Mouse (Mus musculus) T-helper 2 cell (primary cell): ENCODE measurements around the gene Psmc1.

ENCODE experiments used
- in situ Hi-C: fragments of 300-600 bp; cut with MboI, MseI; formaldehyde crosslinking; loops from one replicate; pipeline ENCODE4 v1.15.1; 2025; ENCODE audit warnings: high pct_unique_total_duplicates

Psmc1 gene

DNA sequence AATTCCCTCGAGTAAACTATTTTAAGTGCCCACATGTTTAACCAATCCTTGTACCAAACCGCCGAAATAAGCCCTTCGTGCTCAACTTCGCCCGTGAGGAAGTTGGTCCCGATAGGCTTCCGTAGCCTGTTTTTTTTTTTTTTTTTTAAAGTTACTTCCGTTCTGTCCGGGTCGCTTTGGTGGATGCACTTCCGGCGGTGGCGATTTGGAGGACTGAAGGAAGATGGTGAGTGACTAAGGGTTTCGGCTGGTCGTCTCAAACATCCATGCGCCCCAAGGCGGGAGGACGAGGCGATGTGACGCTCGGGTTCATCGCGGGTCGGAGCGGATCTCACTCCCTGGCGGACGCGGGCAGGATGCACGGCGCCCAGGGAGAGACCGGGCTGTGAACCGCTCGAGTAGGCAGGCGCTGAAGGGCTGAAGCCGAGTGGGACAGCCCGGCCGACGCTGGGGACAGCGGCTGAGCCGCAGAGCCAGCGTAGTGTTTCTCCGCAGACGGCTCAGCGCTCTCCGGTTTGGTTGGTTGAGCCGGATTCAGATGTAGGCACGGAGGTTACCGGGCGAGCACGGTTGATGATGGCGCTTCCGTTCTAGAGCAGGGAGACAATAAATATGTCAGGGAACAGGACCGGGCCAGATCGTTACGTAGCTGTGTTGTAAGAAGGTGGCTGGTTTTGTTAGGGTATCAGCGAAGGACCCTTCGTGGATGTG, at the start of gene Psmc1:
Psmc1 (plus strand) TSS at position 169 of the 711 bp plus-strand sequence.
- in situ Hi-C loops: loop anchor here (5.0 to 10.0 kb wide), 2 partner anchors 138 to 545 kb away; partner anchors contain the start of gene Foxn3

DNA sequence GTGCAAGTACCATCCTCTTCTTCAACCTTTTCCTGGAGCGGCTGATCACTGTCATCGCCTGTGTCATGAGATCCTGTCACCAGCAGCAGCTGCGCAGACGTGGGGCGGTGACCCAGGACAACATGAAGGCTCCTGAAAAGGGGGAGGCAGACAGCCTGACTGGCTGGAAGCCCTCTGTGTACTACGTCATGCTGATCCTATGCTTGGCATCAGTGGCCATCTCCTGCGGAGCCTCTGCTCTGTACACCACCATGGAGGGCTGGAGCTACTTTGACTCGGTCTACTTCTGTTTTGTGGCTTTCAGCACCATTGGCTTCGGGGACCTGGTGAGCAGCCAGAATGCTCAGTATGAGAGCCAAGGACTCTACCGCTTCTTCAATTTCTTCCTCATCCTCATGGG, 48.9 kb upstream of the Psmc1 start:
- in situ Hi-C loops: no loop called here

DNA sequence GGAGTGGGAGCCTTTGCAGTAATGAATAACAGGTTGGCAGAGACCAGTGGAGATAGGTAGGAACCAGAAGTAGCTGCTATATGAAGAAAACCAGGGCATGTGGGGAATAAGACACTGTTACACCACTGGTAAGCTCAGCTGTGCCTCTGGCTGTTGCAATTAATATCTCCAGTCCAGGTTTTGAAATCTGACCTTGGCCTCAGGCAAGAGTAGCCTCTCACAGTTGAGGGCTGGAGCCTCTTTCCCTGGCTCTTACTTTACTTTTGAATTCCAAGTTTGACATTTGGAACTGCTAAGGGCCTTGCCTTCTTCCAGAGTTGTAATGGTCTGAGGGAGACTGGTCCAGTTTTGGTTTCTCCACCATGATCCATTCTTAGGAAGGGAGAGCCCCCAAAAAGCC, 48.1 kb upstream of the Psmc1 start:
- in situ Hi-C loops: no loop called here

DNA sequence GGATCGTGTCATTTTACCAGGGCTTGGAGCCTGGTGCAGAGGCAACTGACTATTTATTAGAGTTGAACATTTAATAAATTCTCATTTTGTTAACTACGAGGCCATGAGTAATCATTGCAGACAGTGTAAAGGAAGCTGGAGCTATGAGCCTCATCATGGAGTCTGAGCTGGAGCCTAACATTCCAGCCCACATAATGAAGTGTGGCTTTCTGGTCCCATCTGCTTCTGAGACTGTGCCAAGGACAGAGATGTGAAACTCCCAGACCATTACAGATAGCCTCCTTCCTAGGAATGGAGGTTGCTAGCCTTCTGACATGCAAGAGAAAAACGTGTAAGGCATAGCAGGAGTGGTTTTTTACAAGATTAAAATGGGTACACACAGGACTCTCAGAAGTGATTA, 47.4 kb upstream of the Psmc1 start:
- in situ Hi-C loops: no loop called here

DNA sequence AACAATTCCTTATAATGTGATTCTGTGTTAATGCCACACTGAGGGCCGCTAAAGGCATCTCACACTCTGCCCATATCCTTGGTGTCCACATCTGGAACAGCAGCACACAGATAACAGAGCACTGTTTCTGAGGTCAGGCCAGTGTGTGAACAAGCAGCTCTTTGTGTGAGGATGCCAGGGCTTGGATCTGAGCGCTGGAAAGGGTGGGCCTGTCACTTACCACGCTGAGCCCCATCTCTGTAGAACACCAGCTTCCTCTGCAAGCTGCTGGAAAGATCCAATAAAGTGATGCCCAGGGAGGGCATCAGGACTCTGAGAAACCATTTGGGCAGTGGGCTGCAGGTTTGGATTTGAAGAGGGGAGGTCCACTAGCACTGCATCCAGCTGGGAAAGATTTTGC, 44.8 kb upstream of the Psmc1 start:
- in situ Hi-C loops: no loop called here

DNA sequence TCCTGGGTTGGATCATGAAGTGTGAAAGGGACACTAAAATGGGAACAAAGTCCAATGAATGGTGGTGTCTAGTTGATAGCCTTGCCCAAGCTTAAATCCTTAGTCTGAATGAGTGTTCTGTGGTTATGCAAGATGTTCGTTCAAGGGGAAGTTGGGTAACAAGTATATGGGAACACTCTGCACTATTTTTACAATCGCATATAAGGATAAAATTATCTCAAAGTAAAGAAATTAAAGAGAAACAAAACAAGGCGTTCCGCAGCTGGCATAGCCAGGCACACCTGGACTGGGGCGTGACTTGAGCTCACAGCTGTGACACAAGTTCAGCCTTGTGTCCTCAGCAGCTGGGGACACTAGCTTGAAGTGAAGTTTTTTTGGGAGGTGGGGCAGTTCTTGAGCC, 42.5 kb upstream of the Psmc1 start:
- in situ Hi-C loops: no loop called here

DNA sequence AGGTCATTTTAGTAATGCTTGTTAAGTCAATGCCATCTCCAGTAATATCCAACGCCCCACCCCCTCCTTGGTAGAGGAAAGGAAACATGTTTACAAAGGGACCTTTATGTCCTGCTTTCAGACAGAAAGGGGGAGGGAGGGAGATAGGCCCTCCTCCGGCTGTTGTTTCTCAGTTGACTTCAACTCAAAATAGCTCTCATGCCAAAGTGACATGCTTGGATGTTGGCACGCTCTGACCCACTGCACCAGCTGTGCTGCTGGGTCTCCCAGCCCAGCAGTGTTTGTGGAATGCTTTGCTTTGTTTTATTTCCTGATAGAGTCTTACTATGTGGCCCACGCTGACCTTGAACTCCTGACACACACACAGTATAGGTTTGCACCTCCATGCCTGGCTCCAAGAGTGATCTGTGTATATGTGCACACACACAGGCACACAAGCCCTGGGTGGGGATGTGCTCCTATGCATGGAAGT, 36.7 kb upstream of the Psmc1 start:
- in situ Hi-C loops: no loop called here

DNA sequence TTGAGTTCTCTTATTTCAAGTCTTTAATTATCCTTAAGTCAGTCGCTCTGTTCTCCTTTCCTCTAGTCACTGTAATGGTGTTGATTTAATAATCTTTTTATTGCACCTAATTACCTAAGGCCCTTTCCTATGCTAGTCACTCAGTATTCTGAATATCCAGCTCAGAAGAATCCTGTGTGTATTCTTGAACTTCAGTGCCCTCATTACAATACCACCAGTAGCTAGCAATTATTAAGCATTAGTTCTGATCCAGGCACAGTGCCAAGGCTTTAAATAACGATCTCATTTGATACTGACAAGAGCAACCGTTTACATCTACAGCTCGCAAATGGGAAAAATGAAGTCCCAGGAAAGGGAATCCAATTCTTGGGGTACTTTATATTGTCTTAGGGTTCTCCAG, 34.2 kb upstream of the Psmc1 start:
- in situ Hi-C loops: no loop called here

DNA sequence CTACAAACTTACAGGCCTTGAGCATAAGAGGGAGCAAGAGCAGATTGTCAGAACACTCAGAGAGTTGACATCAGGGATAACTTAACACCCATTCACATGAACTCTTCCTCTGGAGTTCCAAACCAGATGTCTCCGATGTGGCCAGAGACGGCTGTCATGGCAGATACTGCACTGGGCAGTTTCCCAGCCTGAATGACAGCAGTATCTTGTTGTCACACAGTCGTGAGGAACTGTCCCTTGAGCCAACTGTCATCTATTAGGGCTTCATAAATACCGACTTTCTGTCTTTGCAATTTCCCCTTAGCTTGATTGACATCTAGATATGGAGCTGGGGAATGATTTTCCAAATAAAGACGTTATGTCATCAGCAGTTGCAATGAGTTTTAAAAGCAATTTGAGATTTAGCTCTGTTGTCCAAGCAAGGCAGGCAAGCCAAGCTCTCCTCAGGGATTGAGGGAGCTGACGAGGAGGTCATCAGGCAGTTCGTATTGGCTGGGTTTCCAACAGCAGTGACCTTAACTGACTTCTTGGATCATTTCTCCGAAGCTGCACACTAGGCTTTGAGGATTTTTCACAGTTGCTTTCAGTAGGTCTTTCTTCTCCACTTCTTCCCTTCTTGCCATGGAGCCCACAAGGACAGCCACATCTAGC, 30.2 kb upstream of the Psmc1 start:
- in situ Hi-C loops: no loop called here

DNA sequence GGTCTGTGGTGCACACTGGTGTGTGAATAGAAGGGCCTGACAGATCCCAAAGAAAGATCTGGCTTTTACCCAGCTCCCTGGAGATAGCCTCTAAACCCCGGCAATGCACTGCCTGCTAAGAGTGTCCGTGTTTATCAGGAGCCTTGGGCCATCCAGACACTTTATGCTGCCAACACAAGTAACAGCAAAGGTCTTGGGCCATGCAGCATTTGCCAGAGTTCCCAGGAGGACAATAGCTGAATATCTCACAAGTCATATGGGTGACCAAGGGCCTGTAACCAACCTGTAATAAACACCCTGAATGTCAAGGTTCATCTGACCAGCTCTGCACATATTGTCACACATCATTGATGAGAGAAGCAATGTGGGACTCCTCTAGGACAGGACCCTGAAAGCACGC, 21.9 kb upstream of the Psmc1 start:
- in situ Hi-C loops: no loop called here

DNA sequence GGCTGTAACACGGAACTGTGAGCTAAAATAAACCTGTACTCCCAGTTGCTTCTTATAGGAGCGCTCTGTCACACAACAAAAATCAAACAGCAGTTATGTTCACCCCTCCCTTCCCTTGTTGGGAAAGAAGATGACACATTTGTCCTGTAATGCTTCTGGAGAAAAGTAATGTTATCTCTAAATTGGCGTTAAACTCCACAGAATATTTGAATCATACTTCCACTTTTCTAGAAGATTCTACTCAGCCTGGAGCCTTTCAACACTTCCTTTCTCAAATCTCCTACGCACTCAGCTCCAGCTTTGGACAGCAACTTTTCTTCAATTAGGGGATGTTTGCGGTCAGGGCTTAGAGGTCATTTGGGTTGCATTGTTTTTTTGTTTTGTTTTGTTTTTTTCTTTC, 20.7 kb upstream of the Psmc1 start:
- in situ Hi-C loops: no loop called here

DNA sequence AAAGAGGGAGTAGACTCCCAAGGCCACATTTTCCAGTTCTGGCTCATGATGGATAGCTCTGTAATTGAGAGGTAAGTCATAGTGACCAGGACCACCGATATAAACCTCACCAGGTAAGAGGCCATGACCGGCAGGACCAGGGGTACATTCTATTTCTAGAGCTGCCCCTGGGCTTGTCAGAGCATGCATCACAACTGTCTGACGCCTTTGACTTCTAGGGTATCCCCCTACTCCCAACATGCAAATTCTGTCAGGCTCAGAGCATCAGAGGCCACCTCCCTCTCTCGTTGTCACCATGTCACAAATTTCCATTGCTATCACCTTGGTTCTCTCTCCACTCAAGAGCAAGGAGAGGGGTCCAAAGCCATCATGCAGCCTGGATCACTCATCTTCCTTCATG, 19.2 kb upstream of the Psmc1 start:
- in situ Hi-C loops: no loop called here

DNA sequence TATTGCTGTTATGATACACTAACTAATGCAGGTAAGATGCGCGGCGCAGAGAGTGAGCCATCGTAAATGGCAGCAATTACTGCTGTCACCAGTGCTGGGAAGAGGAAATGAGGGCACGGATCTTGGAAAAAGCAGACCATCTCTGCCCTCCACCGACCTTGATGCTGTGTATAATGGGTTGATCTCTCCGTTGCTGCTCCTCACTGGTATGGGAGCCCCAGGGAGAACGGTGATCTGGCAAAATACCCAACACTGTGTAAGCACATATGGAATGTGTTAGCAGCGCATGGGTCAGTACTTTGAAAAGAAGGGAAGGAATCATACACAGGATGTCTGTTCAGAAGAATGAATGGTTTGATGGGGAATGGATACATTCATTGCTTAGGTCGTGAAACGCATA, 16.9 kb upstream of the Psmc1 start:
- in situ Hi-C loops: no loop called here

DNA sequence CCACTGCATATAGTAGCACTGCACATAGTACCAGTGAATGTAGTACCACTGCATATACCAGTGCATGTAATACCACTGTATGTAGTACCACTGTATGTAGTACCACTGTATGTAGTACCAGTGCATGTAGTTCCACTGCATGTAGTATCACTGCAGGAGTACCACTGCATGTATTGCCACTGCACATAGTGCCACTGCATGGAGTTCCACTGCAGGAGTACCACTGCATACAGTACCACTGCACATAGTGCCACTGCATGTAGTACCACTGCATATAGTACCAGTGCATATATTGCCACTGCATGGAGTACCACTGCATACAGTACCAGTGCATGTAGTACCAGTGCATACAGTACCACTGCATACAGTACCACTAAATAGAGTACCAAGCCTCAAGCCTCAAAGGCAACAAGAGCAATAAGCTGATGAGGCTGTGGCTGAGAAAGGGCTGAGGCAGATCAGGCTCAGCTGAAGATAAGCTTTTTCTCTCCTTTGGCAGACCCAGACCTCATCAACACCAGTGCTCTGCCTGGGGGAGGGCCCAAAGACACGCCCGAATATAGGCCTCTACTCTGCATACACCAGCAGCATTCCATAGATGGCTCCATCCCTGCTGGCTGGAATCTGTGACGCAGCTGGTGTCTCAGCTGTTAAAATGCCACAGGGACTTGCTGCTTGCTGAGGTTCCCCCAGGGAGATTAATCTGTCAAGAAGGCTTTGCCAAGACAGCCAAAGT, 9.8 kb upstream of the Psmc1 start:
- in situ Hi-C loops: loop anchor here (10.0 kb wide), 1 partner anchor 535 kb away; the partner anchor contains the start of gene Foxn3

DNA sequence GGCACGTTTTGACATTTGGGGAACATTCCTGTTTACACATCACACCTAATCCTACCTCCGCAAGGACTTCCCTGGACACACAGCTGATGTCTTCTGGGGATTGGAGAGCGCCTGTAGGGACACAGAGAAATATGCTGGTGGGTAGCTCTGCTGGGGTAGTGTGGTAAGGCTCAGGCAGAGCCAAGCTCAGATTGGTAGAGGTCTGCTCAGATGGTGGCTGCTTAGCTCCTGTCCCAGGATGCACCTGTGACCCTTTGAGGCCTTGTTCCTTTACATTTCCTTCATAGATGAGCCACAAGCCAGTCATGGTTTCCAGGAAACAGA, 9.3 kb upstream of the Psmc1 start:
- in situ Hi-C loops: loop anchor here (10.0 kb wide), 1 partner anchor 536 kb away; the partner anchor contains the start of gene Foxn3

DNA sequence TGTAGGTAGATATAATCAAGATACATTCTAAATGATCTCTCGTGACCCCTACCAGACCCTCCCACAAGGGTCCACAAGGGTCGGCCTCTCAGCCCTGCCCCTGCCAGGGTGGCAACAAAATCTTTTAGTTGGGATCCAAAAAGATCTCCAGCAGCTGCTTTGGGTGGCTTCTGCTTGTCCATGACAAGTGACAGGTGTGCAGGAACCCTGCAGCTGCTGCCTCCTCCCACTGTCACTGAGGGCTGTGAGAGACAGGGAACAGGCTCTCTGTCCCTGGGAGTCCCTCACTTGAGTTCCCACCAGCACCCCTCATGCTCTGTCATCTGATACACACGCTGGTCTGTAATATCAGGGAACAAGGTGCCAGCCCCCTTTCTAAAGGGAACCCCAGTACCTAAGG, 8.3 kb upstream of the Psmc1 start:
- in situ Hi-C loops: loop anchor here (10.0 kb wide), 1 partner anchor 537 kb away; the partner anchor contains the start of gene Foxn3

DNA sequence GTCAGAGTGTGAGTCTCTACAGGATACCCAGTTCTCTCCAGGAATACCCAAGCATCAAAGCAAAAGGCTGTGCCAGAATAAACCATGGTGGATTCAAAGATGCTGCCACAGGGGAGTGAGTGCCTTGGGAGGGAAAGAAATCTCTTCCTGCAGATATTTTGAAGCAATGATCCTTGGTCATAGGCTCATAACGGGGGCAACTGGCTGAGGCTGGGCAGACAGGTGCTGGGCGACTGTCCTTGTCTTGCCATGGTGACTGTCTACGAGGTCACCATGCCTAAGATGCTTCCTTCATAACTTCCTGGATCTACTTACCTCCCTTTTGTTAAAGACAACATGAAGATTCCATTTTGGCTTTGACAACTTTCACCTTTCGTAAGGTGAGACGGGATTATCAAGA, 5.4 kb upstream of the Psmc1 start:
- in situ Hi-C loops: loop anchor here (10.0 kb wide), 1 partner anchor 540 kb away; the partner anchor contains the start of gene Foxn3

DNA sequence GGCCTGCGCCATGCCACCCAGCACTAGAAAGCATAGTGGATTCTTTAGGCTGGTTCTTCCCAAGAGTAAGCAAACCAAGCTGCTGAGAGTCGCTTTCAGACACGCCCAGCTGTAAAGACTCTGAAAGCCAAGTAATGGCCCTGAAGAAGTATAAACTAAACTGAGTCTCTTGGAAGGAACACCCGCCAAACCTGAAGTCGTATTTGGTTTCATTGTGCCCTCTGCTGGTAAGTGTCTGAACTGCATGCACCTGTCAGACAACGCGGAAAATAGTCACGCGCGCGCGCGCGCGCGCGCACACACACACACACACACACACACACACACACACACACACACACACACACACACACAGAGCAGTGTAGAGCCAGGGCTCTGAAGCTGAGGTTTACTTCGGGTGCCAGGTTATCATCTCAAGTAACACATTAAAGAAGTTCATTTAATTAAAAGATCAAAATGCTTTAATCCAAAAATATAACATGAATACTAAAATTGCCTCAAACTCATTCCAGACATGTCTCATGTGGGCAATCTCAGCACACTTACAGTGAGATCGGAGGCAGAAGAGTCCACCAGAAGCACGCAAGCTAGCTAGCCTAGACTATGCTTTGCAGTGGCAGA, 3.6 kb upstream of the Psmc1 start:
- in situ Hi-C loops: loop anchor here (5.0 to 10.0 kb wide), 2 partner anchors 134 to 542 kb away; partner anchors contain the start of gene Foxn3

DNA sequence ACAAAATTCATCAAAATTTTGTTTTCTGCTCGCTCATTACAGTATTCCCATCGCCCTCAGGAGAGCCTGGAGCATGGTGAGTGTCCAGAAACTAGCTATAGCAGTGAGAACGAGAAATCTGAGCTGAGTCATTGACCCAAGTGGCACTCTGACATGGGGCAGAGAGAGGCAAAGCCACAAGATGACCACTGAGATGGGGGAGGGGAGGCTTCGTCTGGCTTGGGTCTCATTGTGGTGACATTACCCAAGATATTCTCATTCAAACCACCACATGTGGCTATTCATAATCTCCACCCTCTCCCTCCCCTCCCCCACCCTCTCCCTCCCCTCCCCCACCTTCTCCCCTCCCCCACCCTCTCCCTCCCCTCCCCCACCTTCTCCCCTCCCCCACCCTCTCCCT, 2.5 kb upstream of the Psmc1 start:
- in situ Hi-C loops: loop anchor here (5.0 to 10.0 kb wide), 2 partner anchors 135 to 543 kb away; partner anchors contain the start of gene Foxn3

DNA sequence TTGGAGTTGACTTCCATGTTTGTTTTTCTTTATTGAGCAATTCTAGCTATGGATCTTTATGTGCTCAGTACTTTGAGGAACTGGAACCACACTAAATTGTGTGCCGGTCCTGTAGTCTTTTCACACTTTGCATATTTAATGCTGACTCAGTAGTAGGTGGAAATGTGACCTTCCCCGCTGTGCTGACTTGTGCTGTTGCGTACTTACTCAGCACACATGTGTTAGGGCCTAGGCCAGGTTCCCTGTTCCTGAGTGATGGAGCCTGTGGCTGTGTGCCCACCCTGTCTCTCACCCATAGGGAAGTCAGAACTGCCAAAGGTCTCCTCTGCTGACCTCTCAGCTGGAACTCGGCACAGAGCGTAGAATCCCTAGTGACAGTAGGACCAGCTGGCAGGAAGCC, 6.0 kb downstream of the Psmc1 start:
- in situ Hi-C loops: no loop called here

DNA sequence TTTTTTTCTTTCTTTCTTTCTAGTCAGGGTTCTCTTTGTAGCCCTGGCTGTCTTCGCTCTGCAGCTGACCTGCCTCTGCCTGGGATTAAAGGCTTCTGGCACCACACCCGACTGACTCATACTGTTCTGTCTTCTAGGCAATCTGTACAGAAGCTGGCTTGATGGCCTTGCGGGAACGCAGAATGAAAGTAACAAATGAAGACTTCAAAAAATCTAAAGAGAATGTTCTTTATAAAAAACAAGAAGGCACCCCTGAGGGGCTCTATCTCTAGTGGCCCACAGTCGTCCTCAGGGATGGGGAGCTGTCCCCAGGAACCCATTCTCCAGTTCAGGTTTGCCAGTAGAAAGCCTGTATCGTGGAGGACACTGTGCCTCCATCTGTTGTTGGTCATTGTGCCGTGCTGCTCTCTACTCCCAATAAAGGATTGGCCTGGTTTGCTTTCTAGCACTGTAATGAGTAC, 13.0 kb downstream of the Psmc1 start:
- in situ Hi-C loops: no loop called here

DNA sequence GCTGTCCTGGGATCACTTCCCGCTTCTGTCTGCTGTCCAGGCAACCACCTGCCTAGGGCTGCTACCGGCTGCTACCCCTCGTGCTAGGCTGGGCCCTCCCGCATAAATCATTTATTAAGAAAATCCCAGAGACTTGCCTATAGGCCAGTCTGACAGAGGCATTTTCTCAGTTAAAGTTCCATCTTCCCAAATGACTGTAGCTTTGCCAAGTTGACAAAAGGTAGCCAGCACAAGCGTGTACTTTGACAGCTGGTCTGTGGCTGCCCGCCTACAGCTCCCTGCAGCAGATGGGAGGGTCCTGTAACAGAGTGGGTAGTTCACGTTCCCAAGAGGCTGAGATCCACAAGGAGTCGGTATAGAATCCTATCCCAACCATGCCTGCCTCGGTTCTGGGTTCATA, 13.5 kb downstream of the Psmc1 start:
- in situ Hi-C loops: no loop called here
